Mouse (Mus musculus) erythroblast, embryonic 14.5 days (primary cell): Measurements from ENCODE around the gene Cped1. TPM values are rescaled to one million over a fixed set of nuclear protein-coding genes. Genes with fewer than 3 reads are reported as not detected.
"Not testable (repeated sequence)": the region's sequence is repeated elsewhere in the genome, so short reads cannot be mapped to it uniquely, and the experiment has no call there.

ENCODE experiments used
- H3K27me3 ChIP-seq: 2 replicates; pipeline ENCODE4 v1.6.1; 2012; ENCODE audit warnings: inconsistent platforms; ENCODE audit not compliant: control insufficient read depth
- H3K36me3 ChIP-seq: 2 replicates; pipeline ENCODE4 v1.6.1; 2012; ENCODE audit warnings: mild to moderate bottlenecking, inconsistent platforms; ENCODE audit not compliant: control insufficient read depth
- H3K4me1 ChIP-seq: 2 replicates; pipeline ENCODE4 v1.6.1; 2012; ENCODE audit warnings: inconsistent platforms; ENCODE audit not compliant: control insufficient read depth
- H3K4me3 ChIP-seq: replicated peaks from 2 replicates; pipeline ENCODE3; 2012; ENCODE audit warnings: moderate library complexity, mild to moderate bottlenecking, inconsistent platforms
- H3K9me3 ChIP-seq: 2 replicates; pipeline ENCODE4 v1.6.1; 2012; ENCODE audit warnings: low read length, inconsistent platforms, mixed read lengths; ENCODE audit not compliant: control insufficient read depth
- GATA1 ChIP-seq: IDR thresholded peaks from 2 replicates; pipeline ENCODE4 v1.6.1; 2012; ENCODE audit warnings: low read length, inconsistent platforms, mixed read lengths
- TAL1 ChIP-seq: IDR thresholded peaks from 3 replicates; pipeline ENCODE4 v1.6.1; 2012; ENCODE audit warnings: low read length, inconsistent platforms, mixed read lengths
- polyA plus RNA-seq: library from polyadenylated mRNA; stranded (reverse); fragments of >175 nt; gene quantifications from 2 replicates; pipeline ENCODE4 v1.2.3, GENCODE M21; 2012

Cped1 gene
- polyA plus RNA-seq, 1 experiment, result 0.02 TPM

- no peaks in the 10 kb centered on the region for H3K4me1 ChIP-seq
- TF ChIP-seq GATA1, result no peak
- no peak for TF ChIP-seq TAL1
- no peaks in the 10 kb centered on the region for H3K9me3 ChIP-seq
- H3K4me3 ChIP-seq, result no peak overlapping the region
- no peaks in the 10 kb centered on the region for H3K36me3 ChIP-seq
- no peaks in the 10 kb centered on the region for H3K27me3 ChIP-seq
Measured at GRCm38 (mm10) chr6:22033188-22033587, 47.5 kb downstream of the Cped1 start.

- H3K4me3 ChIP-seq, result no peak overlapping the region
- no peaks in the 10 kb centered on the region for H3K36me3 ChIP-seq
- no peaks in the 10 kb centered on the region for H3K4me1 ChIP-seq
- H3K9me3 ChIP-seq, result no peaks in the 10 kb centered on the region
- TF ChIP-seq TAL1 (no peak), GATA1 (no peak)
- no peaks in the 10 kb centered on the region for H3K27me3 ChIP-seq
Measured at GRCm38 (mm10) chr6:22035408-22035807, 49.7 kb downstream of the Cped1 start.

DNA sequence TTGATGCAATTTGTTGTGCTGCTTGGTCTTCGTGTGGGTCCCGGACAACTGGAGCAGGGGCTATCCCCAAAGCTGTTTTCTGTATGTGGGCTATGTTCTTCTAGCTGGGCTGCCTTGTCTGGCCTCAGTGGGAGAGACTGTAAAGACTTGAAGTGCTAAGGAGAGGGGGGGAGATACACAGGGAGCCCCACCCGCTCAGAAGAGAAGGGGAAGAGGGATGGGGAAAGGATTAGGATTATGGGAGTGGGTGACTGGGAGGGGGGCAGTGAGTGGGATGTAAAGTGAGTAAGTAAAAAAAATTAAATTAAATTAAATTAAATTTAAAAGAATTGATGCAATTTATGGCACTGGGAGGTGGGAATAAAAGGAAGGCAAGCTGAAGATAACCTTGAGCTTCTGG is 50.2 kb downstream of the Cped1 start:
- no peaks in the 10 kb centered on the region for H3K27me3 ChIP-seq
- TF ChIP-seq TAL1, result no peak
- no peak for TF ChIP-seq GATA1

GRCm38 (mm10) chr6:22036396-22036795 is 50.7 kb downstream of the Cped1 start:
- Histone ChIP-seq H3K27me3 (no peaks in the 10 kb centered on the region), H3K9me3 (no peaks in the 10 kb centered on the region), H3K4me3 (no peak overlapping the region), H3K36me3 (no peaks in the 10 kb centered on the region), H3K4me1 (no peaks in the 10 kb centered on the region)
- TF ChIP-seq GATA1, result no peak
- no peak for TF ChIP-seq TAL1

More for the DNA sequence above, 50.2 kb downstream of the Cped1 start:
- no peaks in the 10 kb centered on the region for H3K4me1 ChIP-seq
- H3K36me3 ChIP-seq, result no peaks in the 10 kb centered on the region
- H3K9me3 ChIP-seq, result no peaks in the 10 kb centered on the region
- H3K4me3 ChIP-seq, result no peak overlapping the region

DNA sequence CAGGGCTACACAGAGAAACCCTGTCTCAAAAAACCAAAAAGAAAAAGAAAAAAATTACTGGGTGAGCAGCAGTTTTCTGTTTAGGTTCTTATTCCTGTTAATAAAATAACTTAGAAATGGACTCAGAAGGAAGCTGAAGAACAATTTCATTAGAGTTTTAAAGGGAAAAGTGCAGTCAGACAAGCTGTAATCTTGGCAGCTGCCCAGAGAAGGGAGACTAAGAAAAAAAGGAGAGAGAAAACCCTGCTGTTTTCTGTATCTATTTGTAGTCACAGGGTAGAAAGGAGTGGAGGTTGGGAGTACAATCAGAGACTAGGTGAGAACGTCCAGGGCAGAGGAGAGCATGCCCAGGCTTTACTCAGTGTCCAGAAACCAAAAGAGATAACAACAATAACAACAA is 51.2 kb downstream of the Cped1 start:
- Histone ChIP-seq H3K27me3 (no peaks in the 10 kb centered on the region), H3K36me3 (no peaks in the 10 kb centered on the region), H3K9me3 (no peaks in the 10 kb centered on the region), H3K4me1 (no peaks in the 10 kb centered on the region), H3K4me3 (no peak overlapping the region)
- TF ChIP-seq GATA1 (no peak), TAL1 (no peak)

DNA sequence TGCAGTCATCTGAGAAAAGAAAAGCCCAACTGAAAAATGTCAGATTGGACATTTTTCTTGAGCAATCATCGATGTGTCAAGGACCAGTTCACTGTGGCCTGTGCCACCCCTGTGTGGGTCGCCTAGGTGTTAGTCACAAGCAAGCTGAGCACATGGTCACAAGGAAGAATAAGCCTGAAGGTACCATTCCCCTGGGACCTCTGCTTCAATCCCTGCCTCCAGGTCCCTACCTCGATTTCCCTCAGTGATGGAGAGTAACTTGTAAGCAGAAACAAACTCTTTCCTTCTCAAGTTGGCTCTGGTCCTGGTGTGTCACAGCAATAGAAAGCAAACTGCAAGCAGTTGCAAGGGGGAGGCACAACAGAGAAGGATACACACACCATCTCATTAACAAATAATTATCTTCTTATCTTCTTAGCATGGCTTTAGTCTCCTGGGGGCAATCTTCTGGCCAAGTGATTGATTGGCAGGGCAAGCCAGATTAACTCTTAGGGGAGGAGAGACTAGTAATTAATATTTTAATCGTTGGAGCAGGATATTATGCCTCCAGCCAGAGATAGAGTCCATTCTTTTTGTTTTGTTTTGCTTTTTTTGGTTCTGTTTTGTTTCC is 51.8 kb downstream of the Cped1 start:
- H3K4me3 ChIP-seq, result no peak overlapping the region
- H3K27me3 ChIP-seq, result no peaks in the 10 kb centered on the region
- TF ChIP-seq TAL1, result no peak
- no peak for TF ChIP-seq GATA1
- H3K4me1 ChIP-seq, result no peaks in the 10 kb centered on the region
- no peaks in the 10 kb centered on the region for H3K9me3 ChIP-seq
- H3K36me3 ChIP-seq, result no peaks in the 10 kb centered on the region

DNA sequence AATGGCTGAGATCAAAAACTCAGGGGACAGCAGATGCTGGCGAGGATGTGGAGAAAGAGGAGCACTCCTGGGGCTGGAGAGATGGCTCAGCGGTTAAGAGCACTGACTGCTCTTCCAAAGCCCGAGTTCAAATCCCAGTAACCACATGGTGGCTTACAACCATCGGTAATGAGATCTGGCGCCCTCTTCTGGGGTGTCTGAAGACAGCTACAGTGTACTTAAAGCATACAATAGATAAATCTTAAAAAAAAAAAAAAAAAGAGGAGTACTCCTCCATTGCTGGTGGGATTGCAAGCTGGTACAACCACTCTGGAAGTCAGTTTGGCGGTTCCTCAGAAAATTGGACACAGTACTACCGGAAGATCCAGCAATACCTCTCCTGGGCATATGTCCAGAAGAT is 54.0 kb downstream of the Cped1 start:
- not testable (repeated sequence) for H3K27me3 ChIP-seq, H3K36me3 ChIP-seq, H3K9me3 ChIP-seq, H3K4me1 ChIP-seq, H3K4me3 ChIP-seq

DNA sequence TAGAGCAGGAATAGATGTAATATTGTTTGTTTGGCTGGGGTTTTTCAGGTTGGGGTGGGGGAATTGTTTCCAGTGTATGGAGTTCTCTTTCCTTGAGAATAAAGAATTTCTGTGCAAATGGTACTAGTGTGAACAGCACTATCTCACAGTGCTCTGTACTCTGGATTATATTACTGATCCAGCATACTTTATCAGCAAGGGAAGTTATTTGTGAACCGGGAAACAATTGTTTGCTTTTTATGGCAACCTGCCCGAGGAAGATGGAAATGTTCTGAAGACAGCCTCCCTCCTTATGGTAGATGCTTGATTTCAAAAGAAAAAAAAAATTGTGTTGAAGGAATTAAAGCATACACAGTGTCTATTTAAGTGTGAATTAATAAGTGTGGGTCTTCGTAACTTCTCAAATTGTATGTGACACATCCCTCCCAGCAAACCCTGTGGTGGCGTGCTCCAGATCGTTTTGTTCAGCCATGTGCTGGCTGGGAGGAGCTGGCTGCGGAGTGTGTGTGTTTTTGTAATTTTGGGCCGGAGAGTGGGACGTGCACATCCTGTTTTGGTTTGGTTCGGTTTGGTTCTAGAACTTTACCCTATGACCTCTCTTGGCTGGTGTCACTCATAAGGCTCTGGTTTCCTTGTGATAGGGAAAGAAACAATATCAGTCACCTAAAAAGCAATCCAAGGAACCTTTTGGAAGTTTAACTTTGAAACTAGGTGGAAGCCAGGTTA is 59.3 kb downstream of the Cped1 start:
- no peaks in the 10 kb centered on the region for H3K9me3 ChIP-seq
- no peak overlapping the region for H3K4me3 ChIP-seq
- no peaks in the 10 kb centered on the region for H3K27me3 ChIP-seq
- TF ChIP-seq GATA1 (no peak), TAL1 (no peak)
- H3K36me3 ChIP-seq, result no peaks in the 10 kb centered on the region
- no peaks in the 10 kb centered on the region for H3K4me1 ChIP-seq

- Histone ChIP-seq H3K4me3 (no peak overlapping the region), H3K36me3 (no peaks in the 10 kb centered on the region), H3K4me1 (no peaks in the 10 kb centered on the region), H3K27me3 (no peaks in the 10 kb centered on the region), H3K9me3 (no peaks in the 10 kb centered on the region)
- TF ChIP-seq GATA1 (no peak), TAL1 (no peak)
Measured at GRCm38 (mm10) chr6:22047101-22047500, 61.4 kb downstream of the Cped1 start.
